In genomic region chr4:133242710-133243109, GRCm38 (mm10) we compare ENCODE assay signal across 14 mouse cellular contexts. TPM values are rescaled to one million over a fixed set of nuclear protein-coding genes. Genes with fewer than 3 reads are reported as not detected.
"Had no signal": no experiment of that assay in that cellular context is flagged by ENCODE, and none has a peak within 500 bp of the region (broad histone marks: within the 10 kb centered on the region; RNA-seq: fewer than 3 reads in every experiment).

No protein-coding gene starts in this region.

- H3K9me3 ChIP-seq: limb, embryonic 15.5 days; neural tube, embryonic 15.5 days had no signal

- H3K9ac ChIP-seq: limb, embryonic 15.5 days; midbrain, embryonic 12.5 days; neural tube, embryonic 15.5 days had no signal

- H3K36me3 ChIP-seq: limb, embryonic 15.5 days; midbrain, embryonic 12.5 days; neural tube, embryonic 15.5 days had no signal

- ATAC-seq: midbrain, embryonic 16.5 days had no signal

- DNase-seq: kidney, adult 11 months; kidney, adult 9 months; layer of hippocampus, adult 9-11 months; layer of hippocampus, postnatal 36 days; lung, adult 18-20 months; lung, postnatal 4 days; right cerebral cortex, adult 18-20 months; right cerebral cortex, postnatal 25 days had no signal

- H3K4me2 ChIP-seq: midbrain, embryonic 12.5 days; neural tube, embryonic 15.5 days had no signal

- H3K4me3 ChIP-seq: midbrain, embryonic 12.5 days; neural tube, embryonic 15.5 days had no signal

- H3K27ac ChIP-seq: kidney, postnatal 0 days; limb, embryonic 15.5 days; midbrain, embryonic 12.5 days; neural tube, embryonic 15.5 days had no signal

RNA-seq across cellular contexts. Expression of gene Gpr3, which starts 30.4 kb away (rescaled TPM):
- total RNA-seq: megakaryocyte-erythroid progenitor cell, adult 5-6 weeks had no signal
- polyA plus RNA-seq: limb, embryonic 15.5 days had no signal

RNA-seq across cellular contexts. Expression of gene Cd164l2, which starts 30.8 kb away (rescaled TPM):
- total RNA-seq: megakaryocyte-erythroid progenitor cell, adult 5-6 weeks had no signal
